Mouse (Mus musculus) cerebellum, adult 11-12 months (tissue): Measurements from ENCODE around the gene Arhgef17.

Source experiments
- DNase-seq: peaks from one replicate; pipeline ENCODE4 v3.0.0; 2022

The Arhgef17 gene

DNA sequence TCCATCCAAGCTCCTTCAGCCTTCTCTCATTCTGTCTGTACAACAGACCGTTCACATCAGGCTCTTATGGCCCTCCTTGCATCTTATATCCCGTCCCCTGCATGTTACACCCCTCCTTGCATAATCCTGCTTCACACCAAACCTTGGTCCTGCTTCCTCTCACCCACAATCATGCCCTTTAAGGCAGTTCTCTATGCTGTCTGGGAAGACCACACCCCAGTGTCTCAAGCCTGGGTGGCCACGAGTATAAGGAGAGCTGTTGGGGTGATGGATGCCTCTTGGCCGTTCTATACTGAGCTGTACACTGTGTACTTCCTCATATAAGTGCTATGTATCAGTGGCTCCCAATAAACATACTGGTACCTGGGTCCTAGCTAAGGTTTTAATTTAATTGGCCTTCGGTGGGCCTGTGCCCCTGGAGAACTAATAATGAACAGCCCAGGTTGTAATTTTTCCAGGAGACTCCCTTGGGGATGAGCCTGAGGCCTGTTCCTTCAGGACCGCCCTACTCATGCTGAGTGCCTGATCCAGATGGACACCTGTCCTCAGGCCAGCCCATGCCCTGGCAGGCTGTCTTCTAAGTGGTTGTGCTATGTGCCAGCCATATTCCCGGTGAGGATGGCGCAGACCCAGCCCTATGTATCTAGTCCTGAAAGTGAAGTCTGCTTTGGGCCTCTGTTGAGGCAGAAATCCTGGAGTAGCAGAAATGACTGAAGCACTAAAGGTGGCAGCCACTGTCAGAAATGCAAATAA lies 61.9 kb downstream of the Arhgef17 start:
- DNase-seq = peak; percentile 56

DNA sequence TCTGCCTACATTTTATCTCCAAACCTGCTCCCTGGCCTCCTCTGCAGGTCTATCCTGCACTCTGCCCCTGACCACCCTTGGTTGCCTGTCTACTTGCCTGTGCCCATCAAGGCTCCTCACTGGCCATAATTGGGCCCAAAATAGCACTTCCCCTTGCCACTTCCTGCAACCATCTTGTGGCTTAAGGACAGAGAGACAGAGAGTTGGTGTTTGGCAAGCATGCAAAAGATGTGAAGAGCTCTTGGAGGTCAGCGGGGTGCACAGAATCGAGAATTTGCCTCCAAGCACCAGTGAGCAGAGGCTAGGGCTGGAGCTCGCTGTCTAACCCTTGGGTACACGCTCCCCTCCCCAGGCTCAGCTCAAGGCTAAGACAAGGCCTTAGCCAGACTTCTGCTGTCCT lies 63.4 kb downstream of the Arhgef17 start:
- DNase-seq = no peak

DNA sequence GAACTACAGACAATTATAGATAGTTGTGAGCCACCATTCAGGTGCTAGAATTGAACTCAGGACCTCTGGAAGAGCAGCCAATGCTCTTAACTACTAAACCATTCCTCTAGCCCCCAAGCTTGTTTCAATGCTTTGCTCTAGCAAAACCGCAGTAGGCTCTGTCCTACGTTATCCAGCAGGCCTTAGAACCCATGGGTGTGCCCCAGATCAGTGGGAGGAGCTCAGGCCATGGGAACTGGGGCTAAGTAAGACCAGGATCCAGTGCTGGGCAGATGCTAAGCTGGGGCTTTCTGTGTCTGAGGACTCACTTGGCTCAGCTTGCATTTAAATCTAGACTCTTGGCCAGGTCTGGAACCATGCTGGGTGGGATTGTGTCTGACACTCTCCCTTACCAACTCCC lies 64.3 kb downstream of the Arhgef17 start:
- DNase-seq = no peak

DNA sequence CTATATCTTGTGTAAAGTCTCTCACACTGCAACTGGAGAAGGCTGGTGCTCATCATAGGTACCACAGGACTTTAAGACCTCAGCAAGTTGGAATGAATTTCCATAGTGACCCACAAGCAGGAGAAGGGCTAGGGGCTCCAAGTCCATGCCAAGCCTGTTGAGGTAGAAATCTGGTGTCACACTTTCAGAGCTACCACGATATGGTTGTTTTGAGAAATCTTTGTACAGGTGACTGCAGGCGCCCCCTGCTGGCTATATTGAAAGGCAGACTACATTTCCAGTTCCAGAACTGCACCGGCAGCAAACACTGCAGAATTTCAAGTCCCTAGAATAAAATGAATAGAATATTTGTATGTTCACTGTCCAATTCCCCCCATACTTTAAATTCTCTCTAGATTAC lies 65.2 kb downstream of the Arhgef17 start:
- peak; percentile 61 for DNase-seq

DNA sequence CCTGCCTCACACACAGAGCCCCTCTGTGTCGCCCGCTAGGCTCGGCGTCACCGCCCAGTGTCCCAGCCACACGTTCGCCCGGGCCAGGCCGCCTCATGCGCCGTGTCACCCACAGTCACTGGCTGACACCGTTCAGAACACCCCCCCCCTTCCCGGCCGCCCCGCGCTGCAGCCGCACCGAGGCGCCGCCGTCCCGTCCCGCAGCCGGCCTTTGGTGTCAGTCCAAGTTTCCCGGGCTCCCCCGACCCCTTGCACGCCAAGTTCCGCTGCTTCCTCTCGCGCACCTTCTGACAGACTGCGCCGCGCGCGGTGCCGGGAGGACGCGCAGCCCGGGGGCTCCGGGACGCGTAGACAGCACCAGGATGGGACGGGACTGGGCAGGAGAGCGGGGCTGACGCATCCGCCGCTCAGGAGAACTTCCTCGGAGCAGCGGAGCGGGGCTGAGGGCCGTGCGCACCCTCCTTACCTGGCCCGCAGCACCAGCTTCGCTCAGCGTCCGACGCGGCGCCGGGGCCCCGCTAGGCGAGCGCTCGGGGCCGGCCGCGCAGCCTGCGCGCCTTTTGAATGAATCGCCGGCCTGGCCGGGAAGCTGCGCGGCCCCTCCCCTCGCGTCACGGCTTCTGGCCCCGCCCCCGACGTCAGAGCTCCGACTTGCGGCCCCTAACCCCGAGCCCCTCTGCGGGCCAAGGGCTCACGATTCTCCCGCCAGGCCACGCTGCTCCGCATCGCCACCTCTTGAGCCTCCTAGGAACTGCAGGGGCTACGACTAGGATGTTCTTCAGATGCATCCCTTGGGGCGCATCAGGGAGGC lies 68.9 kb downstream of the Arhgef17 start, which contains the start of gene Relt:
Gene Relt, minus strand, starts transcription at position 619 of the 811 bp plus-strand sequence.
- DNase-seq = peak; percentile 94

DNA sequence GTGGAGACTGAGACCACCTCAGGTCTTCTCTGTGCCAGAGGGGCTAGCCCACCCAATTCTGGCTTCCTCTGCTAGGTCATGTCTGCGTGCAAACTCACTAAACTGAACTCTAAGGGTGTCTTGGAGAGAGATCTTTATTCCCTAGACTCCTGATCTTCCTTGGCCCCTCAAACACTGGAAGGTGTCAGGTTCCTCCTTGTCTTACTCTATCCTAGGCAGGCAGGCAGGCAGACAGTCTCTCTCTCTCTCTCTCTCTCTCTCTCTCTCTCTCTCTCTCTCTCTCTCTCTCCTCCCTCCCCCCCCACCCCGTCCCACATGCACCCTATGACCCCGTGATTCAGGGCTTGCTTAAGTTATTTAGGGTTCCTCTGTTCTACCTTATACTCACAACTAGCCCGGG lies 69.6 kb downstream of the Arhgef17 start:
- no peak for DNase-seq

DNA sequence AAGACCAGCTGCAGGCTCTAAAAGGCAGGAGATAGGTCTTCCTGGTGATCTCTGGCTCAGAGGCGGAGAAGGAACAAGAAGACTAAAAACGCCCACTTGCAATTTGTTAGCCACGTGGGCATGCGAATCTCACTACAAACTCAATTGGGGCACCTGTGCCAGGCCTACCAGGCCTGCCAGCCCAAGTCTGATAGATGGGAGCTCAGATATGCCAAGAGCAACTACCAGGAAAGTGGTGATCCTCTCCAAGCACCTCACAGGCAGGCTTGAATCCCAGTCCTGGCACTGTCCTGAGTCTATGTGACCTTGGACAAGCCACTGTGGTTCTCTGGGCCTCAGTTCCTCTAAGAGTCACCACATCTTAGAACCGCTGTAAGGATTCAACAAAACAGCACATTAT lies 70.7 kb downstream of the Arhgef17 start:
- no peak for DNase-seq

DNA sequence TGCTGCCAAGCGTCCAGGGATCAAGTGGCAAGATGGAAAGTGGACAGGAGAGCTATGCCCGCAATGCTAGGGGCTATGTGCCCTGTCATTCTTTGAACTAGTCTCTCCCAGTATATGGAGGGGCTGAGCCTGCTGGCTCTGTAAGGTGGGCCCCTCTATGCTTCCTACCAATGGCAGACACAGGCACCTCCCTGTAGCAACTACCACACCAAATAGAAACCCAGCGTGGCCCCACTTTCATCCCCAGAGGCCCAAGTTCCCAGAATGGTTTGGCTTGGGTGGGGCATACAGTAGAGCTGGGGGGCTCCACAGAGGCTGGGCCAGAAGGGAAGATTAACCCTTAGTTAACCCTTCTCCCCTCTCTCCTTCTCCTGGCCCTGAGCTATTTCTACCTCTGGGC lies 71.5 kb downstream of the Arhgef17 start:
- no peak for DNase-seq

DNA sequence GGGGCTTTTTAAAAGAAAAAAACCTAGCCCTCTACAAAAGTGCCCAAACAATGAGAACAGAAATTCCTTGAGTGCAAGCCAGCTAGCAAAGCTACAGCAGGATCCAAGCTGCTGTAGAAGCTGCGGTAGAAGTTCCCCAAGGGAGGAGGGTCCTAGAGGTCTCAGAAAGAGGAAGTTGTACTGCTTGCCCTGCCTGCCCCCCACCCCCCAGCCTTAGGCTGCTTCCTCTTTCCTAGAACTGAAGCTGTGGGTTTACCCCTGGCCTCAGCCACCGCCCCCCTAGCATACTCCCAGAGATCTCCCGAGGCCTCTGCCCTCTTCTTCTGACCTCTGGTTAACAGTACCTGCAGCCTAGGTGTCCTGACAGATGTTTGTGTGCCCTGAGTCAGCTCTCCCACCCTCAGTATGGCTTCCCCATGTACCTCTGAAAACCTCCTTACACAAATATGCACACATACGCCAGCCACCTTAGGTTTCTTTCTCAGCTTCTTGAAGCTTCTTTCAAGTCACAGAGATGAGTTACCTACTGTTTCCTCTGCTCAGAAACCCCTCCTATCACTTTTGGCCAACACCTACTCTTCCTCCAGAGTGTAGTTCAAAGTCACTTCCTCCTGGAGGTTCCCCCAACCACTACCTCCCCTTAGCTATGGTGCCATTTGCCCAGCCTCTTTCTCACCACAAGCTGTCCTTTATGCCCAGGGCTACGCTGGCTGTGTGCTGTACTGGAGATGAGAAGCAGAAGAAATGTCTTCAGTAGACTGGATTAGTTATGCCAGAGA lies 75.9 kb downstream of the Arhgef17 start:
- DNase-seq = no peak

DNA sequence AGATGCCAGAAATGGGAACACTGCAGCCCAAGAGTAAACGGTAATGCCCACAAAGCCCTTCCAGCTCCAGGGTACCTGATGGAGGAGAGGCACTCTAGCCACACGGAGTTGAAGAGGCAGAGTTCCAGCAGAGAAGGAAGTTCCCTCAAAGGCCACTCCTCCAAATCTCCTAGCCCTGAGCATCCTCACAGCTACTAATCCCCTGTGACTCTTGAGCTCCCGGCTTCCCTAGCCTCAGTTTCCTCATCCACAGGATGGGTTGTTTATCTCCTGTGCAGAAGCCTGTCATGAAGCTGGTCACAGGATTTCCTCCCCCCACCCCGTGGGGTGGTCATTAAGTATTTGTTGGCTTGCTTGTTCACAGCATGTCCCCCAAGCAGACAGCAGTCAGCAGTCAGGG lies 76.6 kb downstream of the Arhgef17 start:
- no peak for DNase-seq

DNA sequence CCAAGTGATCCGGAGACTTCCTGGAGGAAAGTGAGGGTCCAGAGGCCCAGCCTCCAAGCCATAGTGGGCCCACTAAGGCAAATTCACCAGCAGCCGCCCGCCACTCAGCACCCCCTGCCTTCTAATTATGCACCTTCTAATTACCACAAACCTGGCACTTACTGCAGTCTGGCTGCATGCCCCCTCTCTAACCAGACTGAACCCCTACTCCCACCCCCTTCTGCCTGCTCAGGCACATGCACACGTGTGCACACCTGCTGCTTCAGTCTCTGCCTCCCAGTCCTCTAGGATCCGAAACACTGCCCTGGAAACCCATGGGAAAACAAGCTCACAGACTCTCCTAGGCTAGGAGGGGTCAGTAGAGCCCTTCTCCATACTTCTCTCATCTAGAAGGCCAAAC lies 77.0 kb downstream of the Arhgef17 start:
- DNase-seq = no peak

DNA sequence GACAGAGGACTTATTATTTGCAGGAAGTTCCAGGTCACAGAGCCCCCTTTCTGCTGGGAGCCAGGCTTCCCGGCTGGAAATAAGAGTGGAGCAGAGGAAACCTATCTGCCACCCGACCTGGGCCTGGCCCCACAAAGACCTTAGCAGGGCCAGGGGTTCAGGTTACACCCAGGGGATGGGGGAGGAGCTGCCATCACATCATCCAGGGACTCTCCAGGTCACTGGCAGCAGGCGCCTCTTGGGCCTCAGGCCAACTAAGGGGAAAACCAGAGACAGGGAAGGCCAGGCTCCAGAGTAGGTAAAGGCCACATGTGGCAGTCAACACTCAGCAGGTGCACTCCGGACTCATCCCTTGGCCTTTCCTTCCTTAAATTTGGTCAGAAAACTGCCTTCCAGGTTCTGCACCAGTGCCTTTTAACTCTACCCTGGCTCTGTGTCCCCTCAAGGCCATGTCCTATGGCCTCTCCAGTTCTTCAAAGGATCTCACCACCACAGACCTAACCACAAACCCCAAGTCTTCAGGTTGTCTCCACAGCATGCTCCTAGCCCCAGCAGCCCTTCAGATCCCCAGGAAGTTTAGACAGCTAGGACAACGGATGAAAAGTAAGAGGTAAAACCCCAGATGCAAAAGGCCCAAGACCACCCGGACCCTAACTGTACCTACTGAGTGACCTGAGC lies 77.6 kb downstream of the Arhgef17 start:
- DNase-seq = no peak

DNA sequence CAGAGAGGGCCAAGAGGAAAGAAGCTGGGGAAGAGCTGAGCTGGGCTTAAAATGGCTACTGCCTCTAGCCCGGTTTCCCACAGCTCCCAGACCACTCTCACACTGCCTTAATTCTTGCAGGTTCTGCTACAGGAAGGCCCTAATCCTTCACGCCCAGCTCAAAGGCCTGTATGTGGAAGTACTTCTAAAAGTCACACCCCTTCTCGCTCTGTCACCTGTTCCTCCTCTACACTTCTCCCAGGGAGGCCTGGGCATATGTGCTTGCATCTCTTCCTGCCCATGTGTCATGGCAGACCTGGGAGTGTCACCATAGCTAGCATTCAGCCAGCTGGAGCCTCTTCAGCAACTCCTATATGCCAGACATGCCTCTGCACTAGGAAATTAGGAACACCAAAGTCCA lies 78.5 kb downstream of the Arhgef17 start:
- DNase-seq = no peak

DNA sequence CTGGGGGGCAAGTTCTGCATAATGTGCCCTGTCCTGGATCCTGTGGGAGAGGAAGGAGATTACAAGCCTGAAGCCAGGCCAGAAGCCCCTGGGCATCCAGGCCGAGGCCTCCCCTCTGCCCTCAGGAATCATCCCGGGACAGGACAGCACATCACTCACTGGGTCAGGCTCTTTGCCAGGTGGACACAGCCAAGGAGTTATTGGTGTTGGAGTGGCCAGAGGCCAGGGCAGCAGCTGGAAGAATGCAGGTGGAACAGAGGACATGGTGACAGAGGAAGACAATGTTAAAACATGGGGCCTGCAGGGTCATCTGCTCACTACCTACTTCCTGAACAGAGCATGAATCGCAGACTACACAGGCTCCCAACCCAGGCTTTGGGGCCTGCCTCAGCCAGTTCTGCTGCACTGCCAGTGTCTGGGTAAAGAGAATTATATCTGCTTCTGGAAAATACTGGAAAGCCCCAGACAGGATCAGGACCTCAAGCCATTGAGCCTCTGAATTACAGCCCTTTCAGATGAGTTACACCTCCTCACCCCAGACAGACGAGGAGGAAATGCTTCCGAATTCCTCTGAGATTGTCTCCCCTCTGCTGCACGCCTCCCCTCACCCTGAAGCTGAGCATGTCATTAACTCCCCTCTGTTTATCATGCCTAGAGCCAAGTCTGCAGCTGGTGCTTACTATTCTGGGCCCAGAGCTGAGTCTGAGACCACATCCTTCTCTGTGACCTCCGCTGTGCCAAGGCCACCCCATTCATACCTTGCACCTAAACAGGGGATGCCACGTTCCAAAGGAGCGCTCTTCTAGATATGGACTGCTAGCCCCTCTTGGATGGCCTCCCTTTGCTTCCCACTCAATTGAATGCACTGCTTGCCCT lies 80.2 kb downstream of the Arhgef17 start:
- peak; percentile 13 for DNase-seq

DNA sequence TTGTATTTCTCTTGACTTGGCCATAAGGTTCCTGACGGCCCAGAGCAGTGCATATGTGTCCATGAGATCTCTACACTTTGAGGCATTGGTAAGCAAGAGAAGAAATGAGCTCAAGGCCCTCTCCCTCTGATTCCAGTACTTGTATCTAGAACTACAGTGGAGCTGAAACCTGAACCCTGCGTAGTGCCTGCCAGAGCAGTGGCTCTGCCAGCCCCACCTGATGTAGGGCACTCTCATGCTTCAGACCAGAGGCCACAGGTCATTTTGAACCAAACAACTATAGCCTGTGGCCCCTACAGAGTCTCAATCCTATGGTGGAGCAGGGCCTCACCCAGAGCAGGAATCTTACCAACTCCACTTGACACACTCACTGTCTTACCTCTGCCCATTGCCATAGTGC lies 82.4 kb downstream of the Arhgef17 start:
- no peak for DNase-seq

DNA sequence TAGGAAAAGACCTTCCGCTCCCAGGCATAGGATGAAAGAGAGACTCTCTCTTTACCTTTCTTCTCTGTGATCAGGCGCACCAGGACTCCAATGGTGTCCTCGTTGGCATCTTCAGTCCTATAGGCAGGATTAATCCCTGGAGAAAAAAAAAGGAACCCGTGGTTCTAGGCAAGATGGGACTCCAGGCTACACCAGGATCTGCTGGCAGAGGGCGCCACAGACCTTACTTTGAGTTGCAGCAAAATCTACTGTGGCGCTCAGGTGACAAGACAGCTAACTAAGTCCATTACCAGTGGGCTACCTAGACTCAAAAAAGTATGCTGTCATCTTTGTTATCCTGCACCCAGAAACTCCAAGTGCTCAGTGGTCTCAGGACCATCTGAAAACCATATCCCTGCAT lies 83.2 kb downstream of the Arhgef17 start:
- peak; percentile 55 for DNase-seq

DNA sequence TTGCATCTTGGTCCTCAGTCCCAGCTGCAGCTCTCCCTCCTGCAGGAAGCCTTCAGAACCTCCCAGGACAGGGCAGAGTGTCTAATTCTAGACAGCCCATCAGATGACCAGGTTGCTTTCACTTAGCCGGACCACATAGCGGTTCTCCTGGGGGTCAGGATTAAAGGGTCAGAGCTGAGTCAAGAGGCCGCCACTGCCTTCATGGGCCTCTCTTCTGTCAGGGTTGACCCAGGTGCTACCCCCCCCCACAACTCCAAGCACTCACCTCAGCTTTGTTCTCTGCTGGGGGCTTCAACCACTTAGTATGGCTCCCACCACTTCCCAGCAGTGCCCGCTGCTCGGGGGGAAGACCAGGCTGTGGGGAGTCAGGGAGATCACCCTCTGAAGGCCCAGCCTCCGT lies 84.8 kb downstream of the Arhgef17 start:
- DNase-seq = peak; percentile 8

DNA sequence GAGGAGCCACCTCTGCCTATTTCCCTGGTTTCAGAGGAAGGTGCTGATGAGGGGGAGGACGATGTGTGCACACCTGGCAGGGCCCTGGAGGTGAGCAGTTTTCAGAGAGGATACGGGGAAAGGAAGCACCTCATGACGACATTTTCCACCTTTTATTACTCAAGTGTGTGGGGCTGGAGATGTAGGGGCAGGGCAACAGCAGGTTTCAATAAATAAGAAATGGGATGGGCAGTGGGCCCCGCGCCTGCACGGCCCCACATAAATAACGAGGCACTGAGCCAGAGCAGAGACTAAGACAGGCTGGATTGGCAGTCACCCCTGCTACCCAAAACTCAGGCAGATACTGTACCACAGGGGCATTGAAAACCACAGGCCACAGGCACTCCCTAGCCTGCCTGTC lies 85.9 kb downstream of the Arhgef17 start:
- DNase-seq = peak; percentile 9

DNA sequence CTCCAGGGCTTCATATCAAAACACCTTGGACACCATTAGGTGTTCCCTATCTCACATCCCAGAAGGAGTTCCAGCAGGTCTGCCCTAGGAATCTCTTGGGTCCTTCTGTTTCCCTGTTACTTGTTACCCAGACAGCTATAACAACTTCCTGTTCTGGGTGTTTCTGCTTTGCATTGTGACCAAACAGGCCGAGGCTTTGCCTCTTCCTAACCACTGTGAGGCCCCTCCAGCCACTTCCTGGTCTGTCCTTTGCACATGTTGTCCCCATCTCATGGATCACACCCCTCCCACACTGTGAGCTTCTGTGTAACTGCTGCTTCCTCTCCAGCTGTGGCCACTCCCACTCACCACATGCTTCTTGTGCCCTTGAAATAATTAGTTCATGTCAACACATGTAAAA lies 86.5 kb downstream of the Arhgef17 start:
- DNase-seq = peak; percentile 11

DNA sequence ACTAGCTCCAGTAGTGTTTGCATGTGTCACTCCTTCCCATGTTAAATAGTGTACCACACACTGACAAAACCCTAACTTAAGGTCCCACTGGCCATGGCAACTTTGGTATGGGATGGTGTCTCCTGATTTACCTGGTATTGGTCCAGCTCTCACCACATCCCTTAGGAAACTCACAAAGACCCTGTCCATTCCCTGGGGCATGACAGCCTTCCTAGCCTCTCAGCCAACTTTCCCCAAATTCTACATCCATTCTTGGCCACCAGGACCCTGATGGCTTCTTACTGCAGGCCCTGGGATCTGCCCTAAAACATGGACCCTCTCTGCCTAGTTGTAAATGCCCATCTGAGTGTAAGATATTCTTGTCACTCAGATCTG lies 86.9 kb downstream of the Arhgef17 start:
- no peak for DNase-seq

DNA sequence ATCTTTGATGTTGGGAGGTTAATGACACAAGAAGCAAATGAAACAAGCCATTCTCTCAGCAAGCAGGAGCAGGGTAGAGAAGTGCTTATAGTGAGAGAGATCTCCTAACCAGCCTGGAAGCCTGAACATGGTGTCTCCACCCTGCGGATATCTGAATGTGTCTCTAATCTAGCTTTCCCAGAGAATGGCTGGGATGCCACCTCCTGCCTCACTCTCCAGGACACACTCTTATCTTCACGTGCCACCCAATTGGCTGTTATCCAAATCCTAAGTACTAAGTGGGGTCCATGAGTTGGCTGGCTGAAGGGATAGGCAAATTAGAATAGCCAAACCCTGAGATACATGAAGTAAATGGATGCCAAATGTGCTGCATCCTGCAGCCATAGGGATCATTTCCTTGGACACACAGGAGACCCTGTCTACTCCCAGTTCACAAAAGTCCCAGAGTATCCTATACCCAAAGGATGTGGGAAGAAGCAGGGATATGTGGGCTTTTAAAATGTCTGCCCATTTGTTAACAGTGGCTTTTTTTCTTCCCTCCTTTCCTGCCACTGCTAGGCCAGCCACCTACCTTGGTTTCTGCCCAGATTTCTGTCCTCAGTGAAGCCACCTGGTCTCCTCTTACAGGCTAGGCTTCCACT lies 87.4 kb downstream of the Arhgef17 start:
- DNase-seq = peak; percentile 7
